Mouse (Mus musculus): Measurements from ENCODE around the gene Crybg1.
A peak's percentile ranks its signal among the peaks of the same experiment; 100 is the strongest.

The Crybg1 gene

DNA sequence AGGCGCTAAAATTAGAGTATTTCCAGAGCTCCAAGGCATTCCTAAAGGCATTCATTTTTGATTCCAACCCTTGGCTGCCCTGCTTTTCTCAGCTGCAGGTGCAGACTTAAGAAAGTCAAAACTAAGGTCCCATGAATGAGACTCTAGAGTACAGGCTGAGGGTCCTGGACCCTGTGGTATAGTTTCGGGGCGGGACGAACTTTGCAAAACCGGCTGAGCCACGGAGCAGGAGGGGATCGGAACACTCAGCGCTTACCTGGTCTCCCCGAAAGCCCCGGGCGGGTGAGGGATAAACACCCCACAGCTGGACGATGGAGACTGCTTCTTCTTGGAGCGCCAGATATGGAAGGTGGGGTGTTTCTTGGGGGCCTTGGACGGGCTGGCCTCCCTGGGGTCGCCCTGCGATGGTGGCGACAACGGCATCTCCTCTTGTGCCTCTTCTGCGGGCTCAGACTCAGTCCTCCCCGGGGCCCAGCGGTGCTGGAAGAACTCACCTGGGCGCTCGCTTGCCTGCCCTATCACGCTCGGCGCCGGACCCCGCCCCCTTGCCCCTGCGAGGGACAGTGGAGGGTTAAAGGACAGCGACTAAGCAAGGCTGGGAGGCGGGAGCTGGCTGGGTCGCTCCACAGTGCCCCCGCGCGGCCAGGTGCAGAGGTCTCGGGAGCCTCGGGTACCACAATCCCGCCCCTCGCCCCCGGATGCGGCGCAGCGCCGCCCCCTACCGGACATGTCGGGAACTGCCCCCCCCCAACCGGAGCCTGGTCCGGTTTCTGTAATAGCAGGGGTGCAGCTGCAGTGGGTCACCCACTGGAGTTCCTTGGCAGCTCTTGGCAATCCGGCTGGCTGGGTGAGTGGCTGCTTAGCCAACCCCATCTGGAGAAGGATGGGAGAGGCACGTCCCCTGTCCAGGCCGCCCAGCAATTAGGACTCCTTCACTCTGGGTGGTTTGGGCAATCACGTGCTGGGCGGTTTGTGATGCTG, at the start of gene Crybg1:
Gene Crybg1 (minus strand): TSS at position 517 of the 981 bp plus-strand sequence.
- peak; percentile 86 for DNase-seq (ENCODE audit: extremely low spot score)

- DNase-seq (ENCODE audit: extremely low spot score) = peak; percentile 33
Measured at GRCm38 (mm10) chr10:44177365-44177764, 28.7 kb upstream of the Crybg1 start.

DNA sequence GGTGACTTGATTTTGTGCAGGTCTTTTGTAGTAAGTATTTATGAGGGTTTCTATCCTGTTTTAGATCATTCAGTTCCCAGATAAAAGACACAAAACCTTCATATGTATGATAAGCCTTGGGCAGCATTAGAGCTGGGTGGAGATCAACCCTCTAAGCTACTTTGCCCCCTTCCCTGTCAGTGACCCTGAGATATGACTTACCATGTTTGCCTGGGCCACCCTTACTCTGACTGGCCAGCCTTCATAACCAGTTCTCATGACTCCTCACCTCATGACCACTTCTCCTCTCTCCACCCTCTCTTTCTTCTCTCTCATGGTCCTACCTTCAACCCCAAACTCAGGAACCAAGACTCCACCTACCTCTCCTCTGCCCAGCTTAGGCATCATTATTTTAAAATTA, 27.9 kb upstream of the Crybg1 start:
- no peak for DNase-seq (ENCODE audit: extremely low spot score)

- no peak for DNase-seq (ENCODE audit: extremely low spot score)
Measured at GRCm38 (mm10) chr10:44176120-44176519, 27.5 kb upstream of the Crybg1 start.

- DNase-seq (ENCODE audit: extremely low spot score) = no peak
Measured at GRCm38 (mm10) chr10:44170145-44170544, 21.5 kb upstream of the Crybg1 start.

- DNase-seq (ENCODE audit: extremely low spot score) = no peak
Measured at GRCm38 (mm10) chr10:44167061-44167460, 18.4 kb upstream of the Crybg1 start.

DNA sequence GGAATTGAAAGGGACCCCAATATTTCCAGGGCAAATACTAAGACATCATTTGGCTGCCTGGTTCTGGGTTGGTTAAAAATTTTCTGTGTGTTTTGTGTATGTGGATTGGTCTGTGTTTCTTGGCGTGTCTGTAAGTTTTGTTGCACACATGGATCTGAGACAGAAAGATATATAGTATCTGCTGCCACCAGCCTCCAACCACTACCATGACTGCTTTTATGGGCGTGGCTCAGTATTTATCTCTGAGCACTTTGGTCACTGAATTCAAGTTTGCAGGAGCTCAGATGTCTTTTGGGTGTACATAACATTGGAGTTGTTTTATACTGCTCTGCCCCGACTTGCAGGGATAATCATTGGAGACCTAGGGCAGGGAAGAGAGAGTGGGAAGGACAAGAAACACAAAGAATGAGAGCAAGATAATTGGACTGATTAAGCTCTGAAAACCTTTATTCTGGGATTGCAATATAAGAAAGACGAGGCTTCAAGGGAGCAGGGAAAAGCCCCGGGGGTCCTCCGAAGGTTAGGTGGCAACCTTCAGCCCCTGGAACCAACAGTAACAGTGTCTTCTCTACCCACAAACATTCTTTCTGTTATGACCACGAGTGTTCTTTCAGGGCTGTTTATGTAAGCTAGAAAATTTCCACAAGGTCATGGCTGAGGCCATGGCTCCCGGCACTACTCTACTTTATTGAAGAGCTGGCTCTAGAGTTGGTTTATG, 15.8 kb upstream of the Crybg1 start:
- DNase-seq (ENCODE audit: extremely low spot score) = no peak

- no peak for DNase-seq (ENCODE audit: extremely low spot score)
Measured at GRCm38 (mm10) chr10:44163028-44163427, 14.4 kb upstream of the Crybg1 start.

DNA sequence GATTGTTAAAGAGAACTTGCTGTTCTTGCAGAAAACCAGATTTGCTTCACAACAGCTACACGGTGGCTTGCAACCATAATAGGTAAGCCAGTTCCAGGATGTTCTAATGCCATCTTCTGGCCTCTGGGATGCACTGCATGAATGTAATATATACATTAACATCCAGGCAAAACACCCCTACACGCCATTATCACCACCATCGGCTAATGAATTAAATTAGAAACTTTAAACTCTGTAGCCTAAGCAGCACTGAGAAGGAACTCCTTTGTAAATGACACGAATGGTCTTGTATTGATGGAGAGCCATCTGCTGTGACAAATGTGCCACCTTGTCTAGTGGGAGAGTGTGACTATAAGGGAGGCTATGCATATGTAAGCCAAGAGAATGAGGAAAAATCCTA, 11.5 kb upstream of the Crybg1 start:
- no peak for DNase-seq (ENCODE audit: extremely low spot score)

- DNase-seq (ENCODE audit: extremely low spot score) = no peak
Measured at GRCm38 (mm10) chr10:44157489-44157888, 8.8 kb upstream of the Crybg1 start.

GRCm38 (mm10) chr10:44150501-44150900, 1.8 kb upstream of the Crybg1 start:
- DNase-seq (ENCODE audit: extremely low spot score) = no peak

DNA sequence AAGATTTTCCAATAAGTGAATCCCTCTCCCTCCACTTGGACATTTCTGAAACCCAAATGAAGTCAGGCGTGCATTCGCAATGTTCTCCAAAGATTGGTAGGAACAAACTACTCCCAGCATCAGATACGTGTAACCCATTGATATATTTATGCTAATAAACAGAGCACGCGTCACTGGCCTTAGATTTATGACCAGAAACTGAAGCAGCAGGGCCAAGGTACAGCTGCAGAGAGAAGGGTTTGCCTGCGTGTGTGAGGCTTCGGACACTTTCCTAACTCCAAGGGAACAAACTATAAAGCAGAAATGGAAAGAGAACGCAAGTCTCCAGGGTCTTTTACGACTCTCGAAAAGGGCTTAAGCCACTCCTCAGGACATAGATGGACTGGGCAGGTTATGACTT, 5.3 kb downstream of the Crybg1 start:
- no peak for DNase-seq (ENCODE audit: extremely low spot score)

GRCm38 (mm10) chr10:44138137-44138855, 10.4 kb downstream of the Crybg1 start:
- DNase-seq (ENCODE audit: extremely low spot score) = no peak

DNA sequence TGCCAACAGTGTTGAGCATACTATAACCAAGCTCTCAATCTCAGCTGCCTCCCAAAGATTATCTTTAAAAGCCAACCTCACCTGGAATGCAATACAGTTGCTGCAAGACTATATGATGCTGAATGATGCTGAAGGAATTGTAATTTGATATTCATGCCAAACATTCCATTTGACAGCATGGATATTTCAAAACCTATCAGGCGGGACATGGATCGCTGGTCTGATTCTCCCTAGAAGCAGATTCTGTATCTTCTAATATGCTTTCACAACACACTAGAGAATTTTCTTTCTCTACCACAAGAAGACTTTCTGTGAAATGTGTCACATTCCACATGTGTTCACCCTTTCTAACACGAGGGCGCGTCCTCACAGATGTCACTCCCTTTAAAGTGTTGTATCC, 22.6 kb downstream of the Crybg1 start:
- DNase-seq (ENCODE audit: extremely low spot score) = no peak

- DNase-seq (ENCODE audit: extremely low spot score) = no peak
Measured at GRCm38 (mm10) chr10:44124400-44124933, 24.2 kb downstream of the Crybg1 start.

GRCm38 (mm10) chr10:44118616-44119015, 30.0 kb downstream of the Crybg1 start:
- no peak for DNase-seq (ENCODE audit: extremely low spot score)

GRCm38 (mm10) chr10:44116796-44117195, 31.9 kb downstream of the Crybg1 start:
- DNase-seq (ENCODE audit: extremely low spot score) = no peak

DNA sequence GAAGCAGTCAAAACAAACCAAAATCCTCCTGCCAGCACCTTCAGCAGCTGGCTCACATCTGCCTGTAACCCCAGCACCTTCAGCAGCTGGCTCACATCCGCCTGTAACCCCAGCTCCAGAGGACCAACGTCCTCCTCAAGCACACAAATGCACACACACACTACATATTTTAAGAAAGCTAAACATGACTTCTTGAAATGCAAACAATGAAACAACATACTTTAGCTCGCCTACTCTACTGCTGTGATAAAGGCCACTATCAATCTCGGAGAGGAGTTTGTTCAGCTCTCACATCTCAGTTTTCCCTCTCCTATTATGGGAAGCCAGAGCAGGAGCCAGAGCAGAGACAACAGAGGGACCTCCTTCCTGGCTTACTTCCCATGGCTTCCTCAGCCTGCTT, 34.0 kb downstream of the Crybg1 start:
- DNase-seq (ENCODE audit: extremely low spot score) = no peak

DNA sequence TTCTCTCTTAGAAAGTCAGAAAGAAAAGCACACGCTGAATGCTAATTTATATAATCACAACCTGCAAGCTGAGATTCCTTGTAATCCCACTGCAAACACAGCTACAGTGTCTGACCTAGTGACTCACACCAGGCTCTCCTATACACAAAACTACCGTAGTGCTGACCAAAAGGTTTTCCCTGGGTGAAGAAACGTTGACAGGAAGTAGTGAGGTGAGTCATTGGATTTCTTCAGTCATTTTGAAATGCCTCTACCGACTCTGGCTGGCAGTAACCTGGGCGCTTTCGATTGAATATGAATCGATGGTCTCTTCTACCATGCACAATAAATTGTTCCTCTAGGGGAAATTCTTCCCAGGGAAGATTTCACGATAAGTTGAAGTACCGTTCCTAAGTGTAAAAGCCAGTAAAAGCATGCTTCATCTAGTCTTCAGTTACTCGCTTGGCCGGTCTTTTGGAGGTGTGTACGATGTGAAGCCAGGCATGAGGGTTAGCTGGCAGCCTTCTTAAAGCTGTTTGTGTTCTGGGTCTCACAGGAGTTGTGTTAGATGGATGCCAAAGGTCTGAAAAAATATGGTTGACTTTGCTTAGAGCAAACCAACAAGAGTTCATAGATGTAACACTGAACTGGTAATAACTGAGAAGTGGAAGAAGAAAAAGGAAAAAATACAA, 36.5 kb downstream of the Crybg1 start:
- DNase-seq (ENCODE audit: extremely low spot score) = no peak

DNA sequence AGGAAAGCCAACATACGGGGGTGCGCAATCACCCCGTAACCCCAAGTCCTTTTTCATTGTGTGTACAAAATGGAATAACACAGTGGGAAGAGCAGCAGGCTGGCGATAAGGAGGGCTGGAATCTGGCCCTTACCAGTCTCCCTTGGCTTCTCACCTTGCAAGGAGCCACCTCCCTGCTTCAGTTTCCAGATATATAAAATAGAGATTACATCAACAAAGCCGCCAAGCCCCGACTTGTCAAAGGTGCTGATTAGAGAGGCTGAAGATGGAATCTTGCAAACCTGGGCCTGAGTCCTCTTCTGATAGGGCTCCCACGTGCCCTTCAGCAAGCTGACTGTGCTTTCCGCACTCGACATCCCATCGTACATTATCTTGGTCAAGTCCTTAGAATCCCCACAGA, 37.5 kb downstream of the Crybg1 start:
- no peak for DNase-seq (ENCODE audit: extremely low spot score)

DNA sequence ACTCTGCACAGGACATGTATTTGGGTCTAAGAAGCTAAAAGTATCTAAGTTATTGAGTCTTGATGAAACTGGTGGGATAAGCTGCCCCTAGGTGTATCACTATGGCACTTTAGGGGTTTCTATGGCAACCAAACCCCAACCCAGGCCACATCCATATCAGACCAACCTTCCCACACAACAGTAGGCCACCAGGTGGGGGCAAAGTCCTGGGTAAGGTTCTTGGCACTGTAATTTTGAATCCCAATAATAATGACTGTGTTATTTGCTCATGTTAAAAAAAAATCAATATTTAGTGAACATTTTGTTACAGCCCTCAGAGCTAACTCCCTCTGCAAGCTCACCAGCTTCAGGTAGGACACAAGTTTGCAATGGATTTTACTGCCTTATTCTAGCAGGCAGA, 38.2 kb downstream of the Crybg1 start:
- DNase-seq (ENCODE audit: extremely low spot score) = no peak
